Mouse (Mus musculus) erythroblast, embryonic 14.5 days (primary cell): ENCODE data around the gene Ncln.

Experiments
- GATA1 ChIP-seq: IDR thresholded peaks from 2 replicates; pipeline ENCODE4 v1.6.1; 2012; ENCODE audit warnings: low read length, inconsistent platforms, mixed read lengths
- TAL1 ChIP-seq: IDR thresholded peaks from 3 replicates; pipeline ENCODE4 v1.6.1; 2012; ENCODE audit warnings: low read length, inconsistent platforms, mixed read lengths

GRCm38 (mm10) chr10:81488081-81488480, 8.1 kb downstream of the Ncln start:
- no peak for TF ChIP-seq GATA1
- no peak for TF ChIP-seq TAL1
